Mouse (Mus musculus) embryonic facial prominence, embryonic 11.5 days (tissue): ENCODE measurements around the gene Selenof. TPM values are rescaled to one million over a fixed set of nuclear protein-coding genes. Genes with fewer than 3 reads are reported as not detected.

ENCODE experiments used
- ATAC-seq: fragments of 200-750 bp; cut with Nextera tagmentation; replicated peaks from 2 replicates; pipeline ENCODE4 v1.8.0; 2017; ENCODE audit warnings: low read depth; ENCODE audit not compliant: insufficient number of reproducible peaks, low FRiP score, low TSS enrichment
- DNase-seq: peaks from one replicate; pipeline ENCODE4 v3.0.0-alpha.2; 2015; ENCODE audit warnings: low spot score
- H3K27ac ChIP-seq: fragments of 300-500 bp; sonication (generic); replicated peaks from 2 replicates; pipeline ENCODE4 v1.5.1; 2014; ENCODE audit warnings: mild to moderate bottlenecking, low read depth, low read length, control low read depth
- H3K27me3 ChIP-seq: fragments of 300-500 bp; sonication (generic); 2 replicates; pipeline ENCODE4 v1.6.1; 2014; ENCODE audit warnings: mild to moderate bottlenecking, low read length, moderate library complexity, mixed read lengths; ENCODE audit not compliant: control insufficient read depth, insufficient read depth
- H3K36me3 ChIP-seq: fragments of 300-500 bp; sonication (generic); replicated peaks from 2 replicates; pipeline ENCODE4 v1.6.1; 2014; ENCODE audit warnings: low read depth, mild to moderate bottlenecking, low read length, moderate library complexity, mixed read lengths; ENCODE audit not compliant: control insufficient read depth, insufficient read depth
- H3K4me1 ChIP-seq: fragments of 300-500 bp; sonication (generic); 2 replicates; pipeline ENCODE4 v1.6.1; 2014; ENCODE audit warnings: low read length, mixed read lengths; ENCODE audit not compliant: control insufficient read depth, insufficient read depth
- H3K4me2 ChIP-seq: fragments of 300-500 bp; sonication (generic); 2 replicates; pipeline ENCODE4 v1.6.1; 2014; ENCODE audit warnings: low read depth, mild to moderate bottlenecking, control low read depth, low read length, moderate library complexity
- H3K4me3 ChIP-seq: fragments of 300-500 bp; sonication (generic); 2 replicates; pipeline ENCODE4 v1.5.1; 2014; ENCODE audit warnings: low read depth, low read length, control low read depth
- H3K9ac ChIP-seq: fragments of 300-500 bp; sonication (generic); replicated peaks from 2 replicates; pipeline ENCODE4 v1.6.1; 2014; ENCODE audit warnings: mild to moderate bottlenecking, control low read depth, low read length
- H3K9me3 ChIP-seq: fragments of 300-500 bp; sonication (generic); replicated peaks from 2 replicates; pipeline ENCODE4 v1.6.1; 2016; ENCODE audit warnings: mild to moderate bottlenecking, low read length, inconsistent platforms, mixed read lengths; ENCODE audit not compliant: control insufficient read depth
- WGBS: fragments of 180-500 bp; shearing (Covaris S2); extraction: QIAGEN DNeasy Blood & Tissue Kit; methylation state at CpG from one replicate; pipeline ENCODE4 v1.1.7; 2014; 5-methylcytosine and 5-hydroxymethylcytosine counted together
- polyA plus RNA-seq: library from polyadenylated mRNA; unstranded; fragments of >200 nt; fragmentation: Nextera tagmentation; extraction: Ambion mirVana; gene quantifications from 2 replicates; pipeline ENCODE4 v1.2.1, GENCODE M21; 2014

Selenof gene
- 420 and 429 TPM in 2 replicates for polyA plus RNA-seq

DNA sequence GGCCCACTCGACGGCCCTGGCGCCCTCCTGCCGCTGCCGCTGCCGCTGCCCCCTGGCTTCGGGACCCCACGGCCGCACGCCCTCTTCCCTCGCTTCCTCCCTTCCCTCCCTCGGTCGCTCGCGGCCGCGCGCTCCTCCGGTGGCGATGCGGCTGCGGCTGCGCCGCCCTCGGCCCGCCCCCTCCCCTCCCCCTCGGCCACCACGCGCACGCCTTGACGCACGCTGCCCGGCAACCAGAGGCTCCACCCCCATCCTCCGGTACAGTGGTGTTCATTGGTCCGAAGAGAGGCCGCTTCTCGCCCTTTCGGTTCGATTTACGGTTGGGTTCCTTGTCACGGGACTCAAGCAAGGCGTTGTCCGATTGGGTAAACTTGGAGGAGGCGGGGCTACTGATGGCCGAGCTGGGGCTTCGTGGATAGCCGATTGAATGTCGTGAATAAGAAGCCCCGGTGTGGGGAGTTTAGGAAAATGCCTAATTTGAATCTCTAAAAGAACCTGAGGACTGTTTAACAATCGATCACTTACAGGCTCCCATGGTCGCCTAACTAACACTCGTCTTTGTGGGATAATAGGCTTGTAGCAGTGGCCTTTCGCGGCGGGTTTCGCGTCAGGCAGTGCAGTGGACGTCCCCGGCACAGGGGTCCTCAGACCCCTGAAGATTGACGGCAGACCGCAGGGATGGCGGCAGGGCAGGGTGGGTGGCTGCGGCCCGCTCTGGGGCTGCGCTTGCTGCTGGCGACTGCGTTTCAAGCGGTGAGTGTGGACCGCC, at the start of gene Selenof, which contains the start of gene Hs2st1:
TSS of gene Selenof (plus strand) at position 258 of the 769 bp plus-strand sequence.
TSS of gene Hs2st1 (minus strand) at position 135 of the 769 bp plus-strand sequence.
- Histone ChIP-seq H3K27ac (peak within 1 kb of the TSS; percentile 78), H3K4me3 (peak within 1 kb of the TSS; percentile 89), H3K36me3 (no peaks in the 10 kb centered on the region), H3K4me2 (peak within 1 kb of the TSS; percentile 89), H3K9ac (peak within 1 kb of the TSS; percentile 86), H3K9me3 (no peaks in the 10 kb centered on the region), H3K4me1 (no peaks in the 10 kb centered on the region), H3K27me3 (no peaks in the 10 kb centered on the region)
- DNase-seq: peak; percentile 99
- WGBS: under 1% methylated on average over 63 of the region's 69 CpGs
- peak; percentile 98 for ATAC-seq

GRCm38 (mm10) chr3:144527918-144528317, 42.2 kb upstream of the Selenof start:
- ATAC-seq: no peak
- no peaks in the 10 kb centered on the region for H3K9me3 ChIP-seq
- 84% methylated on average over 7 of the region's 7 CpGs for WGBS

GRCm38 (mm10) chr3:144531023-144531422, 39.1 kb upstream of the Selenof start:
- H3K27me3 ChIP-seq: no peaks in the 10 kb centered on the region
- no peak overlapping the region for H3K9ac ChIP-seq
- no peak overlapping the region for H3K4me2 ChIP-seq
- no peaks in the 10 kb centered on the region for H3K9me3 ChIP-seq
- DNase-seq (no peak), ATAC-seq (no peak)
- H3K4me3 ChIP-seq: no peak overlapping the region
- no peaks in the 10 kb centered on the region for H3K36me3 ChIP-seq
- 63% methylated on average over 5 of the region's 5 CpGs for WGBS
- H3K4me1 ChIP-seq: no peaks in the 10 kb centered on the region
- H3K27ac ChIP-seq: no peak overlapping the region

More at GRCm38 (mm10) chr3:144527918-144528317, 42.2 kb upstream of the Selenof start:
- Histone ChIP-seq H3K9ac (no peak overlapping the region), H3K4me3 (no peak overlapping the region), H3K27ac (no peak overlapping the region), H3K27me3 (no peaks in the 10 kb centered on the region), H3K4me2 (no peak overlapping the region), H3K4me1 (no peaks in the 10 kb centered on the region), H3K36me3 (no peaks in the 10 kb centered on the region)
- no peak for DNase-seq

- Histone ChIP-seq H3K4me2 (no peak overlapping the region), H3K36me3 (no peaks in the 10 kb centered on the region), H3K27ac (no peak overlapping the region), H3K27me3 (no peaks in the 10 kb centered on the region), H3K4me1 (no peaks in the 10 kb centered on the region; the same call in 1 of the 2 replicates), H3K9me3 (no peaks in the 10 kb centered on the region), H3K9ac (no peak overlapping the region), H3K4me3 (no peak overlapping the region)
- ATAC-seq: no peak
- 85% methylated on average over 4 of the region's 4 CpGs for WGBS
- DNase-seq: no peak
These were observed 35.0 kb upstream of the Selenof start for GRCm38 (mm10) chr3:144535056-144535455.

GRCm38 (mm10) chr3:144537078-144537855, 32.8 kb upstream of the Selenof start:
- H3K4me2 ChIP-seq: no peak overlapping the region
- 90% methylated on average over 7 of the region's 7 CpGs for WGBS
- H3K27ac ChIP-seq: no peak overlapping the region
- no peak overlapping the region for H3K9ac ChIP-seq
- no peak overlapping the region for H3K4me3 ChIP-seq
- DNase-seq (no peak), ATAC-seq (no peak)
- no peaks in the 10 kb centered on the region for H3K27me3 ChIP-seq
- no peaks in the 10 kb centered on the region for H3K36me3 ChIP-seq
- H3K4me1 ChIP-seq: no peaks in the 10 kb centered on the region; the same call in 1 of the 2 replicates
- no peaks in the 10 kb centered on the region for H3K9me3 ChIP-seq

DNA sequence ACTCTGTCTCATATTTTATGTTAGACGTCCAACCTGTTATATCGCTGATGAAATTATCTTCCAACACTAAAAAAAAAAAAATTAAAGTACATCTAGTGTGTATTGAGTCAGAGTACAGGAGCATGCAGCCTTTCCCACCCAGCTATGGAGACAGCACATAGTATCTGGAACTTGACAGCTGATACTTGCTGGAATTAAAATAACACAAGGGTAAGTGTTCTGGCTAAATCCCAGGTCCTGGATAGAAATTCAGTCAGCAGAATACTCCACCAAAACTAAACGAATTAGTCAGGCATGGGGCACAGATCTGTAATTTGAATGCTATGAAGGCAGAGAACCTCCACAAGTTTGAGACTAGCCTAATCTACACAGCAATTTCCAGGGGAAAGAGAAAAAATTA, 31.1 kb upstream of the Selenof start:
- no peaks in the 10 kb centered on the region; the same call in 1 of the 2 replicates for H3K4me1 ChIP-seq
- no peak overlapping the region for H3K9ac ChIP-seq
- no peak for DNase-seq
- H3K4me3 ChIP-seq: no peak overlapping the region
- 83% methylated on average over 3 of the region's 3 CpGs for WGBS
- no peak overlapping the region for H3K27ac ChIP-seq
- no peak overlapping the region for H3K4me2 ChIP-seq
- no peaks in the 10 kb centered on the region for H3K27me3 ChIP-seq
- no peaks in the 10 kb centered on the region for H3K36me3 ChIP-seq
- no peak for ATAC-seq
- no peaks in the 10 kb centered on the region for H3K9me3 ChIP-seq

DNA sequence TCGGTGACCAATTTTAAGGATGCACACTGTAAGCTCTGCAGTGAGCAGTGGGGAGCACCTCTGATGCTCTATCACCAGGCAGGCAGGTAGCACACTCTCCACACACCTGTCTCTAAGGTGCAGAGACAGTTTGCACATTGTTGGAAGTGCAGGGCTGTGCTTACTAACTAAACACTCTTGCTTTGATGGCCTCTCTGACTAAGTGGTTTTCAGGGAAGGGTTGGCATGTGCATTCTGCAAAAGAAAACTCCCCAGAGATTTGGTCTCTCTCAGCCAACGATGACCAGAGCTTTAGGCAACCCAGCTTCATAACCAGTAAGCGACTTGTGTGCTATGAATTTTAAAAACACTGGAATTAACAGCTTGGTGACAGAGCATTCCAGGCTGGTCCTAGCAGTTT, 29.3 kb upstream of the Selenof start:
- H3K4me1 ChIP-seq: no peaks in the 10 kb centered on the region; the same call in 1 of the 2 replicates
- no peaks in the 10 kb centered on the region for H3K27me3 ChIP-seq
- WGBS: 71% methylated on average over 3 of the region's 3 CpGs
- no peak for DNase-seq
- H3K36me3 ChIP-seq: no peaks in the 10 kb centered on the region
- H3K4me2 ChIP-seq: no peak overlapping the region
- H3K9ac ChIP-seq: no peak overlapping the region
- H3K4me3 ChIP-seq: no peak overlapping the region
- no peak for ATAC-seq
- H3K27ac ChIP-seq: no peak overlapping the region
- H3K9me3 ChIP-seq: no peaks in the 10 kb centered on the region
